Mouse (Mus musculus) embryonic fibroblast, embryonic 13.5 days (primary cell): Measurements from ENCODE around the gene Mtmr3.

Experiments used
- CTCF ChIP-seq: IDR thresholded peaks from 2 replicates; pipeline ENCODE4 v1.5.1; 2011; ENCODE audit warnings: mild to moderate bottlenecking, control low read depth, low read length, moderate library complexity, borderline replicate concordance; ENCODE audit not compliant: insufficient read depth
- POLR2A ChIP-seq: IDR thresholded peaks from 2 replicates; pipeline ENCODE4 v1.6.1; 2011; ENCODE audit warnings: low read depth, mild to moderate bottlenecking, control low read depth, low read length, moderate library complexity

GRCm38 (mm10) chr11:4643722-4644121, 49.1 kb upstream of the Mtmr3 start:
- TF ChIP-seq POLR2A (no peak), CTCF (no peak)
